Mouse (Mus musculus): ENCODE results near the gene Nhlrc4. TPM values are rescaled to one million over a fixed set of nuclear protein-coding genes. Genes with fewer than 3 reads are reported as not detected.

Nhlrc4 gene
- polyA plus RNA-seq, 1 experiment from 2014 or later: 0.30 TPM

DNA sequence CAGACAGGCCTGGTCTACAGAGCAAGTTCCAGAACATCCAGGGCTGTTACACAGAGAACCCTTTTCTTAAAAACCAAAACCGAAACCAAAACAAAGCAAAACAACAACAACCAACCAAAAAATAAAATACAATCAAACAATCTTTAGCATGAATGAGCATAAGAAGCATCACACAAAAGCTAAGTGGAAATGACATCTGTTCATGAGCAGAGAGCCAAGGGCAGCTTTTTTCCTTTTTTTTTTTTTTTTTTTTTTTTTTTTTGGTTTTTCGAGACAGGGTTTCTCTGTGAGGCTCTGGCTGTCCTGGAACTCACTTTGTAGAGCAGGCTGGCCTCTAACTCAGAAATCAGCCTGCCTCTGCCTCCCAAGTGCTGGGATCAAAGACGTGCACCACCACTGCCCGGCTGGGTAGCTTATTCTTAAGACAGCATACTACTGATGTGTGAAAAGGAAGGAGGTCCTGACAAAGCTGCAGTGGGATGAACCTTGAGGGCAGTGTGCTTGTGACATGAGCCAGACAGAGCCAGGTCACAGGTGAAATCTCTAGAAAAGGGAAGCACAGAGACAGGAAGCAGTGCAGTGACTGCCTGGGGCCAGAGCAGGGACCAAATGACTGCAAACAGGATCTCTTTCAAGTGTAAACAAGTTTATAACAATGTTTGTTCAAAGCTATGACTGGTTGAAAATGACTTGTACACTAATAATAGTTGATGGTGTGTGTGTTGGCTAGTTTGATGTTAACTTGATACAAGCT, 26.4 kb upstream of the Nhlrc4 start:
- H3K9me3 ChIP-seq: no peaks in the 10 kb centered on the region
- H3K4me3 ChIP-seq (replicated peaks): no peak overlapping the region
- ATAC-seq (ENCODE audit: insufficient read depth, low FRiP score, low read depth): no peak
- H3K9ac ChIP-seq: no peak overlapping the region
- WGBS: 72% methylated on average over 4 of the region's 4 CpGs
- 0 out of 2 replicates have a peak, but pooled peaks cover 7% of the 10 kb centered on the region for H3K4me1 ChIP-seq
- no peak overlapping the region for H3K27ac ChIP-seq
- H3K36me3 ChIP-seq: no peaks in the 10 kb centered on the region
- no peak overlapping the region for H3K4me2 ChIP-seq
- no peaks in the 10 kb centered on the region for H3K27me3 ChIP-seq (replicated peaks)

DNA sequence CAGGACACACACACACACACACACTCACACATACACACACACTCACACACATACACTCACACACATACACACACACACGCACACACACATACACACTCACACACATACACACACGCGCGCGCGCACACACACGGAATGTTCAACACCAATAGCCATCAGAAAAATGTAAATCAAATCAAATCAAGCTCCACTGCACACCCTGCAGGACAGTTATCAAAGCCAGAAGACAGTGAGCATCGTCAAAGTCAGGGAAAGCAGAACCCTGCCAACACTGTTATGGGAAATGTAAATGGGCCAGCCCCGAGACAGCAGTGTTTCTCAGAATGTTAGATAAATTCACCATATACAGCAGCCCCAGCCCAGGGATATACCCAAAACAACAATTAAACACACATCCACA, 25.7 kb upstream of the Nhlrc4 start:
- Histone ChIP-seq H3K9ac (no peak overlapping the region), H3K4me3 (replicated peaks) (no peak overlapping the region), H3K27me3 (replicated peaks) (no peaks in the 10 kb centered on the region), H3K4me1 (0 out of 2 replicates have a peak, but pooled peaks cover 7% of the 10 kb centered on the region), H3K27ac (no peak overlapping the region), H3K9me3 (no peaks in the 10 kb centered on the region), H3K4me2 (no peak overlapping the region), H3K36me3 (no peaks in the 10 kb centered on the region)
- no peak for ATAC-seq (ENCODE audit: insufficient read depth, low FRiP score, low read depth)
- WGBS: 89% methylated on average over 9 of the region's 9 CpGs

DNA sequence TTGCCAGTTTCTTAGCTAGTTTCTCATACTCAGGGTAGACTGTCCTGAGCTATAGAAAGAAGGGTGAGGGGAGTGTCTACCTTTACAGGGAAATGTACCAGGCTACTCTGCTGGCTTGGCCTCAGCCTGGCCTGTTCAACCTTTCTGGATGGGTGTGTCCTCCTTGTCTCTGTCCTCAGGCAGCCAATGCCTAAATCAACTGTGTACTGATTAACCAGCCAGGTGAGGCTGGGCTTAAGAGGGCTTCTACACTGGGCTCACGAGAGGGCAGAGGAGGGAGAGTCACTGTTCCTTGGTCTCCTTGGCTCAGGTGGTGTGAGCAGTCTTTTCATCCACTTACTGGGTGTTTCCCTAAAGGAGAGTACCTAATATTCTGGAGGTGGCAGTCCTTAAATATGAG, 23.4 kb upstream of the Nhlrc4 start:
- no peaks in the 10 kb centered on the region for H3K36me3 ChIP-seq
- no peak overlapping the region for H3K9ac ChIP-seq
- H3K27ac ChIP-seq: peak overlapping the region; percentile 36; the same call in 1 of the 2 replicates
- H3K9me3 ChIP-seq: no peaks in the 10 kb centered on the region
- H3K27me3 ChIP-seq (replicated peaks): no peaks in the 10 kb centered on the region
- H3K4me1 ChIP-seq: 0 out of 2 replicates have a peak, but pooled peaks cover 7% of the 10 kb centered on the region
- H3K4me2 ChIP-seq: no peak overlapping the region
- ATAC-seq (ENCODE audit: insufficient read depth, low FRiP score, low read depth): peak; percentile 82
- 82% methylated on average over 1 of the region's 1 CpGs for WGBS
- H3K4me3 ChIP-seq (replicated peaks): no peak overlapping the region

DNA sequence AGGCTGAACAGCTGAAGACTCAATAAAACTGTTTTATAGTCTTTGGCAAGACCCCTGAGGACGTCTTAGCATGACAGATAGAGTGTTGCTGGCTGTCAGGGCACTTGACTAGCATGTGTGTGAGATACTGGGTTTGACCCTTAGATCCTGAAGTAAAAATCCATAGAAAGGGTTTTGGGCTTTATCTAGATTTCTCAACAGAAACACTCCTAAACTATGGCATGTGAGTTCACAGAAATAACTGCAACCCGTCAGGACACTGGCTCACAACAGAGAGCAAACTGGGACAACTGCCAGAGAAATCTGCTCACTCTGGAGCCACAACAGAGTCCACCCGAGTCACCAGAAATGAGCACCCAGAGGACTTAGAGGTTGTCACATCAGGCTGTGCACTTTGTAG, 22.9 kb upstream of the Nhlrc4 start:
- WGBS: 46% methylated on average over 3 of the region's 3 CpGs

DNA sequence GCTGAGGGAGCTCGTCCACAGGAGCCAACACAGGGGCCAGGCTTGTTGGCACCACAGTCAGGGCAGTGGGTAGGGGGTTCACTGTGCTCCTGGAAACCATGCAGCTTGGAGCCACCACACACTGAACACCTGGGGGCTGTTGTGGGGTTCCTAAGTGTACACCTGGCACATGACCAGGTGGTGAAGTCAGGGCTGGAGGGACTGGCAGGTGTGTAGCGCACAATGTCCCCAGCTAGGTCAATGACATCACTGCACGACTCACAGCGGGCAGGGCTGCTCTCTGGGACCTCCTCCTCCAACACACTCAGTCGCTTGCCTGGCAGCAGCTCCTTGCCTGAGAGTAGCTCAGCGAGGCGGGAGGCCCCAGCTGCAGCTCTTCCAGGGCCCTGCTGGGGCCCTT, 19.5 kb upstream of the Nhlrc4 start:
- H3K4me2 ChIP-seq: no peak overlapping the region
- H3K9me3 ChIP-seq: no peaks in the 10 kb centered on the region
- WGBS: 80% methylated on average over 7 of the region's 7 CpGs
- H3K27ac ChIP-seq: no peak overlapping the region
- no peak overlapping the region for H3K4me3 ChIP-seq (replicated peaks)
- H3K4me1 ChIP-seq: 0 out of 2 replicates have a peak, but pooled peaks cover 7% of the 10 kb centered on the region
- no peaks in the 10 kb centered on the region for H3K27me3 ChIP-seq (replicated peaks)
- H3K36me3 ChIP-seq: peaks cover 18% of the 10 kb centered on the region; the same call in 1 of the 2 replicates
- 0 out of 2 replicates have a peak, but pooled peaks have one; percentile 10 for ATAC-seq (ENCODE audit: insufficient read depth, low FRiP score, low read depth)
- H3K9ac ChIP-seq: no peak overlapping the region

More for the DNA sequence above, 22.9 kb upstream of the Nhlrc4 start:
- H3K27ac ChIP-seq: peak overlapping the region; percentile 36; the same call in 1 of the 2 replicates
- H3K4me2 ChIP-seq: no peak overlapping the region
- no peaks in the 10 kb centered on the region for H3K36me3 ChIP-seq
- ATAC-seq (ENCODE audit: insufficient read depth, low FRiP score, low read depth): no peak
- H3K27me3 ChIP-seq (replicated peaks): no peaks in the 10 kb centered on the region
- H3K4me3 ChIP-seq (replicated peaks): no peak overlapping the region
- 0 out of 2 replicates have a peak, but pooled peaks cover 7% of the 10 kb centered on the region for H3K4me1 ChIP-seq
- no peaks in the 10 kb centered on the region for H3K9me3 ChIP-seq
- H3K9ac ChIP-seq: no peak overlapping the region

DNA sequence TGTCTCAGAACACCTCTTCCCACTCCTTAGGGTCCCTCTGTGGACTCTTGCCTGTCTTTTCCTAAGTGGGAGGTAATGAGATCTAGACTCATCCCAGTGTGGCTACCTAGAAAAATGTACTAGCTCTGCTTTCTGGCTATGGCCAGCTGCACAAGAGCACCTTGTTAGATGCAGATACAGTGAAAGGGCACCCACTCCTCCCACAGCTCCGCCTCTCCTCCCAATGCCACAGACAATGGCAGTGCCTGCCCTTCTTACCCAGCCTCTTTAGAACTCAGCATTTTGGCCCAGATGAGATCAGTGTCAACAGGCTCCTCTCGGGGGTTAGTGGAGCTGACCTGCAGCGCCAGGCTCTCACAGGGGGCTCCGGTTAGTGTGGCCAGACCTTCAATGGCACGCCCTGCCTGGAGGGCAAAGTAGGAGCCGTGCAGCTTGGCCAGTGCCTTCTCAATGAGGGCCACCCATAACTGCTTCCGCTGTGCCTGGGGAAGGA, 17.7 kb upstream of the Nhlrc4 start:
- Histone ChIP-seq H3K9ac (no peak overlapping the region), H3K27ac (no peak overlapping the region), H3K9me3 (no peaks in the 10 kb centered on the region), H3K4me1 (0 out of 2 replicates have a peak, but pooled peaks cover 1% of the 10 kb centered on the region), H3K36me3 (peaks cover 18% of the 10 kb centered on the region; the same call in 1 of the 2 replicates), H3K4me3 (replicated peaks) (no peak overlapping the region), H3K27me3 (replicated peaks) (no peaks in the 10 kb centered on the region), H3K4me2 (no peak overlapping the region)
- WGBS: 88% methylated on average over 7 of the region's 7 CpGs
- no peak for ATAC-seq (ENCODE audit: insufficient read depth, low FRiP score, low read depth)

DNA sequence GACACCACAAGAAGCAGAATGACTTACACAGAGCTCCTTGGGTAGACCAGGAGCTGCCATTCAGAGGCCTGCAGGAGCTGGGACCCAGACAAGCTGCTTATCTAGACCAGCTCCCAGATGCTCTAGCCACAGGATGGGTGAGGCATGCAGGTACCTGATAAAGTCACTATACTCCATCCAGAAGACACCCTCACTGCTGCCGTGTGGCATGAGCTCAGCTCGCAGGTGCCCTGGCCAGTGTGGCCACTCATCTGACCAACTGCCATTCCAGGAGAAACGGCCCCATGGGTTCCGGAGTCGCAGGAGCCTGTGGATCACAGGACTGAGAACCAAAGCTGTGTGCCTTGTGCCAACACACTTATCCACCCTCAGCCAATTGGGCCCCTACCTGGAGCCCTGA, 16.8 kb upstream of the Nhlrc4 start:
- no peaks in the 10 kb centered on the region for H3K27me3 ChIP-seq (replicated peaks)
- H3K4me2 ChIP-seq: no peak overlapping the region
- H3K36me3 ChIP-seq: peaks cover 18% of the 10 kb centered on the region; the same call in 1 of the 2 replicates
- no peaks in the 10 kb centered on the region for H3K4me1 ChIP-seq
- no peaks in the 10 kb centered on the region for H3K9me3 ChIP-seq
- H3K27ac ChIP-seq: no peak overlapping the region
- no peak overlapping the region for H3K9ac ChIP-seq
- peak; percentile 85 for ATAC-seq (ENCODE audit: insufficient read depth, low FRiP score, low read depth)
- no peak overlapping the region for H3K4me3 ChIP-seq (replicated peaks)
- 89% methylated on average over 5 of the region's 5 CpGs for WGBS

DNA sequence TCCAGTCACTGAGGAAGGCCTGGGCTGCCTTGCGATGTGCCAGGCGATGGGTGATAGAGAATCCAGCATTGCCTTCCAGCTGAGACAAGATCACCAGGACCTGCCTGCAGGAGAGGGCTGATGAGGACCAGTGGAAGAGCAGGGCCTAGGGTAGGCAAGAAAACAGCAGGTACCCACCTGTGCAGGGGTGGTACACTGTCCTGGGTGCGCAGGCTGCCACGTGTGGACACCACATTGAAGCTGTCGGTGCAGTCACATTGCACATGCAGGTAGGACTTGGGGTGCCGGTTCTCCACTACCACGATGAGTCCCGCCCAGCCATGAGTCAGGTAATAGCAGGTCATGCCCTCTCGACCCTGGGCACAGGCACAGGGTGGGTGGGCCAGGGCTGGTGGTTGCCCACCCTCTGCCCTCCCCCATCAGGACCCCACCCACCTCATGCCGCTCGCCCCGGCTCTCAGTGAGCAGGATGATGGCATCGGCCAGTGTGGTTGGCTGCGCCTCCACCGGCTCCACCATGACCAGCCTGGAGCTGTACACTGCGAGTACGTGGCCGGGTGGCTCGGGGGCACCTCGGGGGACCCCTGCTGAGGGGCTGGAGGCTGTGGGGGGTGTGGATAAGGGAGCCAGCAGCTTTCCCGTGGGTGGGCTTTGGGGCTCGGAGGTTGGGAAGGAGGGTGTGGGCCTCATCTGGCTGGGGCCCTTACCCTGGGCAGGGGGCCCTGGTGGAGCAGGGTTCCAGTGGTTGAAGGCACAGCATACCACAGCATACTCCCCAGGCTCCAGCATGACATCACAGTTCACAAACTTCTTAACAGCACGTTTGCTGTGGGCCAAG, 15.1 kb upstream of the Nhlrc4 start:
- Histone ChIP-seq H3K4me1 (no peaks in the 10 kb centered on the region), H3K4me3 (replicated peaks) (no peak overlapping the region), H3K27me3 (replicated peaks) (no peaks in the 10 kb centered on the region), H3K9ac (no peak overlapping the region), H3K4me2 (no peak overlapping the region), H3K36me3 (peaks cover 18% of the 10 kb centered on the region; the same call in 1 of the 2 replicates), H3K27ac (no peak overlapping the region), H3K9me3 (no peaks in the 10 kb centered on the region)
- ATAC-seq (ENCODE audit: insufficient read depth, low FRiP score, low read depth): no peak
- WGBS: 88% methylated on average over 23 of the region's 23 CpGs

DNA sequence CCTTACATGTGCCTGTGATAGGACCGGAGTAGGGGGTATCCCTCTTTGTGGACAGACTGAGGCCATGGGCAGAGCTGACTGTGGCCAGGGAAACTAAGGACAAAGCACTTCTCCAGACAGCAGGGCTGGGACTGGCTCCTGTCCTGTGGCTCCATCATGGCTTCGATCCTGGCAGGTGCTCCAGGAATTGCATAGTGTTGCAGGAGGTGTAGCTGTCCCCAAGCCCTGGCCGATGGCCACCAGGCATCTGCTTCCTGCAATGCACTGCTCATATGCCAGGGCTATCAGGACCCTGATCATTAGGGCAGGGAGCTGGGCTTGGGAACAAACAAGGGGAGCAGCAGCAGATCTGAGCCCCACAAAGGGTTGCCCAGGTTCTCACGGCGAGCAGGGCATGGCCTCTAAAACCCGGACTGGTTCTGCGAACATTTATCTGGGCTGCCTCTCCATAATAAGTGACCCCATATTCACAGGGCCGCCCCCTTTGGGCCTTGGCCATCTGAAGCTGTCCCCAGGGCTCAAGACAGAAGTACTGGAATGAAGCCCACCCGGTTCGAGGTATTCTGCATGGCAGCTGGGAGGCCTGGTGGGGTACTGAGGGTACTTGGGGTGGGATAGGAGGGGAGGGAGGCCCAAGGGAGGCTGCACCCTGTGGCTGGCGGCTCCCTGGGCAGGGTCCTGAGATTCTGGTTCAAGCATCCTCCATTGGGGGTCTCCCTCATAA, 14.2 kb upstream of the Nhlrc4 start:
- Histone ChIP-seq H3K27me3 (replicated peaks) (no peaks in the 10 kb centered on the region), H3K4me1 (no peaks in the 10 kb centered on the region), H3K9me3 (no peaks in the 10 kb centered on the region), H3K36me3 (peaks cover 18% of the 10 kb centered on the region; the same call in 1 of the 2 replicates), H3K27ac (no peak overlapping the region), H3K9ac (no peak overlapping the region), H3K4me2 (no peak overlapping the region), H3K4me3 (replicated peaks) (no peak overlapping the region)
- 91% methylated on average over 11 of the region's 11 CpGs for WGBS
- no peak for ATAC-seq (ENCODE audit: insufficient read depth, low FRiP score, low read depth)

DNA sequence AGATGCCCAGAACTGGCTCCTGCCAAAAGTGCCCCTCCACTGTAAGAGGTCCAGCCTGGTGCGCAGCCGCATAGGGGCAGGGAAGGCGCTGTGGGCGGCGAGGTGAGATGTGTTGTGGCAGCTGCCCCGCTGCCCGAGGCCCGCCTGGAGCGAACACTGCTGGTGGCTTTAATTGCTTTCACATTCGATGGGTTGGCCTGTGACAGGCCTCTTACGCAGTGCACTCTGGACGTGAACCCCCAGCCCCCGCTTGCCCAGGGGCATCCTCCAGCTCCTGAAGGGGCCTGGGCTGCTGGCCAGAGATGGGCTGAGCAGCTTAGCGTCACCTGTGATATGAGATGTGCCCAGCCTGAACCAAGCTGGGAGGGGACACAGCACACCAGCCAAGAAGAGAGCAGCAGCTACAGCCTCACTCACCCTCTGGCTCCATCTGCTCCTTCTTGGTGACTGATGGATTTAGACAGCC, 12.9 kb upstream of the Nhlrc4 start:
- Histone ChIP-seq H3K27me3 (replicated peaks) (peaks cover 11% of the 10 kb centered on the region), H3K9ac (no peak overlapping the region), H3K4me2 (no peak overlapping the region), H3K36me3 (peaks cover 18% of the 10 kb centered on the region; the same call in 1 of the 2 replicates), H3K27ac (no peak overlapping the region), H3K4me3 (replicated peaks) (no peak overlapping the region), H3K4me1 (no peaks in the 10 kb centered on the region), H3K9me3 (no peaks in the 10 kb centered on the region)
- ATAC-seq (ENCODE audit: insufficient read depth, low FRiP score, low read depth): no peak
- WGBS: 85% methylated on average over 14 of the region's 14 CpGs

DNA sequence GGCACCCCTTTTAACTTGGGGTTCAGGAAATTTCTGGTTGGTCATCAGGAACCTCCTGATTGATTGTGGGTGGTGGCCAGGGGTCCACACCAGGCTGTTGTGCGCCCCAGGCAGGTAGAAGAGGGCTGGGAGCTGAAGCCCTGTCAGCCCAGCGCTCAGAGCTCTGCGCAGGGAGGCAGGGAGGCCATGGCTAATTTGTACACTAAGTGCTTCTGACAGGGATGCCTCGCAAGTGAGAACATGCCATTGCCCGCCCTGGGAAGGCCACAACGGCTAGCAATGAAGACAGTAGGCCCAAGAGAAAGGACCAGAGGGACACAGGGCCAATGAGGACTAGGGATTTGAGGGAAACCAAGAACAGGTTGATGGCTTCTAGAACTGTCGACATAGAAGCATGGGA, 11.9 kb upstream of the Nhlrc4 start:
- Histone ChIP-seq H3K27me3 (replicated peaks) (peaks cover 21% of the 10 kb centered on the region), H3K4me3 (replicated peaks) (no peak overlapping the region), H3K36me3 (peaks cover 16% of the 10 kb centered on the region; the same call in 1 of the 2 replicates), H3K27ac (no peak overlapping the region), H3K9me3 (no peaks in the 10 kb centered on the region), H3K4me1 (peaks cover 5% of the 10 kb centered on the region), H3K4me2 (no peak overlapping the region), H3K9ac (no peak overlapping the region)
- ATAC-seq (ENCODE audit: insufficient read depth, low FRiP score, low read depth): no peak
- WGBS: 77% methylated on average over 7 of the region's 7 CpGs

Data from stomach, embryonic 15.5 days (tissue).